Mouse (Mus musculus): ENCODE measurements around the gene Csf3r. TPM values are rescaled to one million over a fixed set of nuclear protein-coding genes. Genes with fewer than 3 reads are reported as not detected.
A peak's percentile ranks its signal among the peaks of the same experiment; 100 is the strongest.
"Not testable (repeated sequence)": the region's sequence is repeated elsewhere in the genome, so short reads cannot be mapped to it uniquely, and the experiment has no call there.

Gene Csf3r
- polyA plus RNA-seq (2012; rRNA removed) = 2.0 and 4.2 TPM in 2 replicates

DNA sequence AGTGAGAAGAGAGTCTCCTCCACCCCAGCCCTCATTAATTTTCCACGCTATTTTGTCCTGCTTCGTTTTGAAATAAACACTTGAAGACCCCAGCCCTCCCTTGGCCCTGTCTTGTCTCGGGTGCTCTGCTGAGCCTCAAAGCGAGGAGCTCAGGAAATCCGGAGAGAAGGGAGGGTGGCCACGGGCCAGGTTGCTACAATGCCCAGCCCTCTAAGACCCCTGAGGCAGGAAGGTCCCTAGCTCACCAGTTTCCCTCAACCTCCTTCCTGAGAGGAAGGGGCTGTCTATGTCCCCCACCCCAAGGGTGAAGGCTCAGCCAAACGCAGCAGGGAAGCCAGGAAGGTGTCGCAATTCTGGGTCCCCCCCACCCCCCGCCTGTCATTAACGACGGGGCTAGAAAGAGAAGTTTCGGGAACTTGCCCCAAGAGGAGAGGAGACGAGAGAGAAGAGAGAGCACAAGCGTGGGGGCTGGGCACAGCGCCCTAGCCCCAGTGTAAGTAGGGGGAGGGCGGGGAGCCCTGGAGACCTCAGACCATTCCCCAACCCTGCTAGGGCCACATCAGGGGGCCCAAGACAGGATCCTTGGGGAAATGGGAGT is at the start of gene Csf3r:
Csf3r (plus strand) TSS at position 248 of the 598 bp plus-strand sequence.
- no peak for DNase-seq (ENCODE audit: low read depth, low spot score)
- 46% methylated on average over 16 of the region's 16 CpGs for WGBS

DNA sequence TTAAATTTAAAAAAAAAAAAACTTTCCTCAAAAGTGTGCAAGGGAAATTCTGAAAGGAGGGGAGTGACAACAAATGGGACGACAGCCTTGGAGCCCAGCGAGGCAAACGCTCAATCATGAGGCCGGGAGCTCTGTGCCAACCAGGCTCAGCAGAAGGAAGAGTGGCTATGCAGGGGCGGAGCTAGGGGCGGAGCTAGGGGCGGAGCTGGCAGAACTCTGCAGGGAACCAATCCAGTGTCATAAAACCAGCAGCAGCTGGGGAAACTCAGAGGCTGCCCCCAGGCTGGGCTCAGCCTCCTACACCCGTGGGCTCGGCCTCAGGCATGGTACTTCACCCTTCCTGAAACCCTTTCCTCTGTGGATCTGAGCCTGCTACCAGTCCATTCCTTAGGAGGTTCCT is 46.6 kb upstream of the Csf3r start:
- 51% methylated on average over 9 of the region's 9 CpGs for WGBS
- DNase-seq (ENCODE audit: low read depth, low spot score) = no peak

DNA sequence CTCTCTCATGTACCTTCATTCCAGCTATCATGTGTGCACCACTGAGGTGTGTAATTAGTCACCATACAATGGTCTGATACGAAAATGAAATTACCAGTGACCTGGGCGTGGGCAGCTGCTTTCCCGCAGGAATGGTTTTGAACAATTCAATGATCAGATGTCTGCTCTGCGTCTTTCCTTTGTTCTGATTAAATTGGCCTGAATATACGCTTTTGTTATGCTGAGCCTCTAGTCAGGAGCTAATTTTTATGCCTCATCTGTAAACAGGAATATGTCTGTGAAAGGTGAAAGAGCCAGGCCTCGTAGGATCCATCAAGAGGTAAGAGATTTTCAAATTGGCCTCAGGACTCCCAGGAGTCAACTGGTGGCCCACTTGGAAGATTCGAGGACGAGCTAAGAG is 41.1 kb upstream of the Csf3r start:
- WGBS = 78% methylated on average over 8 of the region's 8 CpGs
- DNase-seq (ENCODE audit: low read depth, low spot score) = no peak

DNA sequence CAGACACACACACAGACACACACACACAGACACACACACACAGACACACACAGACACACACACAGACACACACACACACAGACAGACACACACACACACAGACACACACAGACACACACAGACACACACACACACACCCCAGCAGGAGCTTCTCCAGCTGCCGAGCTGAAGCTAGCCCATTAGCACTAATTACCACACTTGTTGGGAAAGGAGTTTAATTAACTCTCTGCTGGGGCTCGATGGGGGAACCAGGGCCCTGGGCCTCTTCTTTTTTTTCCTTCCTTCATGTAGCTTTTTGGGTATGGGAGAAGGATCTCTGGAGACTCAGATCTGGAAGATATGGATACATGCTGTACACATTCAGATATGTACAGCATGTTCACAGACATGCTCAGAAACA is 38.6 kb upstream of the Csf3r start:
- WGBS = 42% methylated on average over 2 of the region's 2 CpGs
- not testable (repeated sequence) for DNase-seq (ENCODE audit: low read depth, low spot score)

DNA sequence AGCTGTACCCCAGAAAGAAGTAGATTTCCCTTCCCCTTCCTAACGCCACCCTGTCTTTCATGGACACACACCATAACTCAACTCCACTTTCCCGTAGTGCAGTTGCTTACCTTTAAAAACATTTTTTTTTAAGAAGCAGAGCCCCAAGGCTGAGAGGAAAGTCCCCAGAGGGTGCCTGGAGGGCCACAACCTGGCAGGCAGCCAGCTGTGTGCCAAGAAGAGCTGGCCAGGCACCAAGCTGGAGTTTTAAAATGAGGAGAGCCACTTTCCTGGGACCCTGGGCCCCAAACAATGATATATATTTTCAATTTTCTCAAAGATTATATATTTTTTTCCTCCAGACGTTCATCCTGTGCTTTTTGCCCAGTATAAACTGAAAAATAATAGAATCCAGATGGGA is 37.3 kb upstream of the Csf3r start:
- DNase-seq (ENCODE audit: low read depth, low spot score) = no peak
- 60% methylated on average over 3 of the region's 3 CpGs for WGBS

DNA sequence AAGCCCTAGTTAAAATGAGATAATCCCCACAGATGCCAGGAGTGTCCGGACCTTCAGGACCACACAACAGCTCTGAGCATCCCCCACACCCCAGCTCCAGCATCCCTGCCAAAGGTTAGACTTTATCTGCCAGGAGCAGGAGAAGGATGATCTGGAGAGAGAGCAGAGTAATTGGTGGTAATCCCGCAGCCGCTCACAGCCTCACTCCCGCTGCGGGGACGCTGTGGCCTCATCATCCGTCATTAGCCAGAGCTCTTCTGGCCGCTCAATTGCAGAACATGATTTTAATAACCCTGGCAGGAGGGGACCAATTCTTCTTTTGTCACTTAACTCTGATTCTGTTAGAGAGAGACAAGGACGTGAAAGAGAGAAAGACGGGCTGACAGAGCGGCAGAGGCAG is 35.3 kb upstream of the Csf3r start:
- DNase-seq (ENCODE audit: low read depth, low spot score) = no peak
- WGBS = 64% methylated on average over 11 of the region's 11 CpGs

DNA sequence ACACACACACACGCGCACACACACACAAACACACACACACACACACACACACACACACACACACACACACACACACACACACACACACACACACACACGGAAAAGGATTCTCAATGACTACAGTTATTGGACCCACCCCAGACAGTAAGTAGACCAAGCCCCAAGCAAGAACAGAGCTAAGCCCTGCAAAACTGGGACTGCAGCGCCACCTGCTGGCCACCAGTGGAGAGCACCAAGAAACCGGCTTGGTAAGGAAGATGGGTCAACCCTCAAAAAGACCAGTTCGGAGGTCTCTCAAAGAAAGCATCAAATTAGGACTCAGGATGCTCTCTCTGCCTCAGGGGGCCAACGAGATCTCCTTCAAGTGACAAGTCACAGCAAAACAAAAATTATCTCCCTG is 34.2 kb upstream of the Csf3r start:
- DNase-seq (ENCODE audit: low read depth, low spot score) = no peak
- WGBS = 26% methylated on average over 7 of the region's 7 CpGs

DNA sequence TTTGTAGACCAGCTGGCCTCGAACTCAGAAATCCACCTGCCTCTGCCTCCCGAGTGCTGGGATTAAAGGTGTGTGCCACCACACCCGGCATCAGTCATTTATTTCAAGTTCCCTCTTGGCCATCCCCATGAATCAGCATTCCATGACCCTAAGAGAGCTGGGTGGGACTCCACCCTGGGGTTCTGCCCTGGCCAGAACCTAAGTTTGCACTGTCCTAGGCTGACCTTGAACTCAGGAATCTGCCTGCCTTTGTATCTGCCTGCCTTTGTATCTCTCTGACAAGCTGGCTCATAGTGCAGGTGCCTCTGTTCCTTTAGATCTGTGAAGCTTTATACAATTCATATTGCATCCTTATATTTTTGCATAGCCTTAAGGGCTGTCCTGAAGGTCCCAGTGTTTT is 32.1 kb upstream of the Csf3r start:
- no peak for DNase-seq (ENCODE audit: low read depth, low spot score)
- 59% methylated on average over 3 of the region's 3 CpGs for WGBS

DNA sequence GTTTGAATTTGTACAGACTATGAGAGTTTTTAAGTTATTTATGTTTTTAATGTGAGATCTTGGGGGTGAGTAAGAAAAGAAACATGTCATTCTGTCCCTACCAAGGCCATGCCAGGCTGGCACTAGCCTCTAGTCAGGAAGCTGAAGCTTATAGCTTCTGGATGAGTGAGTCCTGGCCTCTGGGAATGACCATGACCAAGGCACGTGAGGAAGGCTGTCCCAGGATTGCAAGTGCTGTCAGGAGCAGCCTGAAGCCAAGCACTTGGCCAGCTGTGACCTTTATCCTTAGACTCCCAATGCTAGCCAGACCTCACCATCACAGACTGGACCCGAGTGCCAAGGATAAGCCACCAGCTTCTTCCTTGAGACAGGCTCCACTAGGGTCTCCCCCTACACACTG is 31.4 kb upstream of the Csf3r start:
- WGBS = 30% methylated on average over 2 of the region's 2 CpGs
- no peak for DNase-seq (ENCODE audit: low read depth, low spot score)

DNA sequence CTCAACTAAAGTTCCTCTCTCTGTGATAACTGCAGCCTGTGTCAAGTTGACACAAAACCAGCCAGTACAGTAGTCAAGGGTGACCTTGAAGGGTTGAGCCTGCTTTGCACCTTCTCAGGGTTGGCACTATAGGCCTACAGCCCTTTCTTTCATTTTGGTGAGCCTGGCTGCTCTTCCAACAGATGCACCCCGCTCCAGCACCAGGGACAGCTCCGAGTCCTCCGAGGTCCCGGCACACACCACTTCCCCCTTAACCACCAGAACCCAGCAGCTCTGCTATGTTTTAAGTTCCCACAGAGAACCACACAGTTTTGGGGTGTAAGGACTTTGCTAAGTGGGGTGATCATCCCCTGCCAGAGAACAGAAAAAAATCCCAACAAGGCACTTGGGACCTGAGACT is 27.8 kb upstream of the Csf3r start:
- 11% methylated on average over 4 of the region's 4 CpGs for WGBS
- no peak for DNase-seq (ENCODE audit: low read depth, low spot score)

DNA sequence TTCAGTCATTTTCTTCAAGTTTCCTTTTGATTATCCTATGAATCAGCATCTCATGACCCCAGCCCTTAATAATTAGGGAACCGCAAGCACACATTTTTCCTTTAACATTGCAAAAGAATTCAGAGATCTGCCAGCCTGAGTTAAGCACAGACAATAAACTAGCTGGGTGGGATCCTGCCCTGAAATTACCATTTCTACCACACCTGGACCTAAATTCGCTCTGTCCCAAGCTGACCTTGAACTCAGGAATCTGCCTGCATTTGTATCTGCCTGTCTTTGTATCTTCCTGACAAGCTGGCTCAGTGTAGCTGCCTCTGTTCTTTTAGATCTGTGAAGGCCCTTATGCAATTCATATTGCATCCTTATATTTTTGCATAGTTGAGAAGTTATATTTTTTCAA is 26.5 kb upstream of the Csf3r start:
- no peak for DNase-seq (ENCODE audit: low read depth, low spot score)
- WGBS = 87% methylated on average over 2 of the region's 2 CpGs

DNA sequence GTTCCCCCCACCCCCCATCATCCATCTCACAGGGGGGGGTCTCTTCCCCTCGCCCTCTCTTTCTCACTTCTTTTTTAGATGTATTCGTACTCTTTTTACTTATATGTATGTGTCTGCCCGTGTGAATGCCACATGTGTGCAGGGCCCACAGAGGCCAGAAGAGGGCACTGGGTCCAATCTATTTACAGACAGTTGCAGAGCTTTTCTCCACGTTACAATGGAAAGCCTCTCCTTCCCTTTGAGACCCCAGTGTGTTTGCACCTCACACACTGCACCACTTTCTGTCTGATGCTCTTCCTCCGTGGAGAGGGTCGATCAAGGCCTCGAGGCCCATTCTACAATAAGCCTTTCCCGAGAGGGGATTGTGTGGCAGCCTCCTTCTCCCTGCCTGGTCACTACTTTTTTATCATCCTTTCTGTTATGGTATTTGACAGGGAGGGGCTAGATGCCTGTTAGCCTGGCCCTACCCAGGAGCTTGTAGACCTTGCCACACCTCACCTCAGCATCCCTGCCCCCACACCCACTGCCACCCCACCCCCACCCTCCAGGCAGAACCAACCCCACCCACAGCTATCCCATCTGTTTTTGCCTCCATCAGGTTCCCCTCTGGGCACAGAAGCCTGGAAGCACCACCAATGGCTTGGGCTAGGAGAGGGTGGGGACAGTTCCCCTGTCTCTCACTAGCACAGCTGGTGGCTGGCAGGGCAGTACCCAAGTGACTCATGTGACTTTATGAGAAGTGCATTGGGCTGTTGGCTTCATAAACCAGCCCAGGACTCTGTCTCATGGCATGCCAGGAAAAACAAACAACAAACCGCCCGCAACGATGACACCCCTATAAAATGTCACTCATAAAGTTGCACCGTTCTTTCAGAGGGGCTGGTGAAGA is 22.8 kb upstream of the Csf3r start:
- peak; percentile 7 for DNase-seq (ENCODE audit: low read depth, low spot score)
- WGBS = 51% methylated on average over 12 of the region's 12 CpGs

DNA sequence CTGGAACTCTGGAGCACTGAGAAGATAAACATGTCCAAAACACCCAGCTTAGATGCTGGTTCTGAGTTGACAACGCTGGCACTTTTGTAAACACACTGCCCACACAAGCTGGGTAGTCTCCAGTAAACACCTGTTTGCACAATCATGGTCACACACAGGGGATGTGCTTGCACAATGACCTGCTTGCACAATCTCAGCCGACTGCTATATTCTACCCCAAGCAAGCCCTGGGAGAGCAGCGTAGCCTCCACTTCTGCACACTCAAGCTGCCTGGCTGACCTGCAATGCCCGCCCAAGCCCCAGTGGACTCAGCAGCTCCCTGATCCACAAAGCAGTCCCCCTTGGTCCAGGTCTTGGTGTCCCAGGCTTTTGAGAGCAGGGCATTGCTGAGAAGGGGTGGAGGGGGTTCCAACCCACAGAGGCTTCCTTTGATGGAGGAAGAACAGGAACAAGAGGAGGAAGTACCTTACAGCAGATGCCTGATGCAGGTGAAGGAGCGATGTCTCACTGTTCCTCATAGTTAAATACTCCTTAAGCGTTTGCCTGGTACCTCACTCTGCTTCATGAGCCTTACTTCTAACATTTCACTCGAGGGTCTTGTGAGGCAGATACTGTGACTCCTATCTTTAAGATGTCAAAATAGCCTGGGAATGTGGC is 6.5 kb upstream of the Csf3r start:
- DNase-seq (ENCODE audit: low read depth, low spot score) = no peak
- 67% methylated on average over 7 of the region's 7 CpGs for WGBS

DNA sequence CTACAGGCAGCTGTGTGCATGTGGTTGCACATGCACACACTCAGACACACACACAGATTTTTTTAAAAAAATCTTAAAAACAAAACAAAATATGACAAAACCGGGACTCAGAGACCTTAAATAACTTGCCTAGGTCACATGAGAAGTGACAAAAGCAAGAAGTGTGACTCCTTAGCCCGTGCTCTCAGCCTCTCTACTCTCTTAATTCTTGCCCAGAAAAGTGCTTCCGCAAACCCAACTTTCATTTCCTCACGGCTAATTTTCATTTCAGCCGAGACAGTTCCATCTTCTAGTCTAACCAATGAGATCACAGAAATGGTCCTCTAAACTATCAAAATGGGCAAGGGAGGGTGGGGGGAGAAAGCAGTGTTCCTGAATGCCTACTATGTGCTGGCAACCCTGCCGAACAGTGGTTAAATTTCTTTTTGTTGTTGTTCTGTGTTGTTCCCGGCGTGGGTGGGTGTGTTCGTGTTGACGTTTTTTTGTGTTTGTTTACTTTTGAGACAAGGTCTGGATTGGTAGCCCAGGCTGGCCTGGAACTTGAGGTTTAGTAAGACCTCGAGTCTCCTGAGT is 5.3 kb upstream of the Csf3r start:
- DNase-seq (ENCODE audit: low read depth, low spot score) = no peak
- 65% methylated on average over 11 of the region's 11 CpGs for WGBS

DNA sequence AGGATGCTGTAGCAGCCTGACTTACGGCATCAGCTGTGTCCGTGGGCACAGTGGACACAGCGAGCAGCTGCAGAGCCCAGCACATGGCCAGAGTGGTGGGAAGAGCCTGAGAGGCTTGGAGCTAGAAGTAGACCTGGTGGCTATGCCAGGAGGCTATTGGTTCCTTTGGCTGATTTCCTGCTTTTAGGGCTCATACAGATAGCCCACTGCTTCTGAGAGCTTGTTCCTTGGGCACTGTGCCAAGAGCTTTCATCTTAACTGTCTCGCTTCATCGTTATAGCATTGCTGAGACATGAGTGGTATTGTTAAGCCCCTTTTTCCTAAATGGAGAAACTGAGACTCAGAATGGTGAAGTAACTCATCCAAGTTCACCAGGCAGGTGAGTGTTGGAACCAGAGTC is 1.5 kb downstream of the Csf3r start:
- DNase-seq (ENCODE audit: low read depth, low spot score) = no peak
- 83% methylated on average over 5 of the region's 5 CpGs for WGBS

DNA sequence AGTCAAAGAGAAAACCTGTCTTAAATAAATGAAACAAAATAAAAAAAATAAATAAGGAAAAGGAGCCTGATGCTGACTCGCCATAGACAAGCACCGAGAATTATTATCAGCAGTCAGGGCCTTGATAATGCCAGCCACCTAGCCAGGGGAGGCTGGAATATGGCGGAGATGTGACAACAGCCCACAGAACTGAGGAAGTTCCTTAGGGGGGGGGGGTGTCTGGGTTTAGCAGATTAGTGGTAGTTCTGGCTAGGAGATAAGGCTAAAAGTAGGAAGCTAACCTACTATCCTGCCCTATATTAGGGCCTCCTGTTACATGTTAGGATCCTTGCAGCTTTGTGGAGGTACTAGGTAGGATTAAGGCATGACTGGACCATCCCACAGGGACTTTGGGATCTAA is 3.6 kb downstream of the Csf3r start:
- 90% methylated on average over 3 of the region's 3 CpGs for WGBS
- no peak for DNase-seq (ENCODE audit: low read depth, low spot score)

DNA sequence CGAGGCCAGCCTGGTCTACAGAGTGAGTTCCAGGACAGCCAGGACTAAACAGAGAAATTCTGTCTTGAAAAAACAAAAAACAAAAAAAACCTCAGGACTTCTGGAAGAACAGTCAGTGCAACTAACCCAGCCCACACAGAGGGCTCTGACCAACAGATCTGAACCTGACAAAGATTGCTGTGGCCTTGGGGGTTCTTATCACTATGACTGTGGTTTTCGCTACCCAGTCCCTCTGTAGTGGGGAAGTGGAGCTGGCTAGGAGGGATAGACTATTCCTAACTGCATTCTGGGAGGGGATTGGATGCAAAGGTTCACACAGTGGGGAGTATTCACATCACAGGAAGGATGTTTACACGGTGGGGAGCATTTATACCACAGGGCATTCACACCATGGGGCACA is 4.7 kb downstream of the Csf3r start:
- 56% methylated on average over 3 of the region's 3 CpGs for WGBS

DNA sequence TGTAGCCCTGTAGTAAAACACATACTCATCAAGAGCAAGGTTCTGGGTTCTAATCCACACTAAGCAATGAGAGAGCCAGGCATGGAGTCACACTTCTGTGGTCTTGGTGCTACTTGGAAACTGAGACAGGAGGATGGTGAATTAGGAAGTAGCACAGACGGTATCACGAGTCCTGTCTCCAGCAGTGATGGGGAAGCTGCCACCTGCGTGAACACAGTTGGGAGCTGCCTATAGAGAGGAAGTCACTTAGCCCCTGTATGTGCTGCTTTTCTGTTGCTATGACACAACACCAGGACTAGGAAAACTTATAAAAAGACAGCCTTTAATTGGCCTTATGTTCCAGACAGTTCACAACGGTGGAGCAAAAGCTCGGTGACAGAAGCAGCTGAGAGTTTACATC is 6.4 kb downstream of the Csf3r start:
- WGBS = 75% methylated on average over 5 of the region's 5 CpGs
- DNase-seq (ENCODE audit: low read depth, low spot score) = no peak

More for the DNA sequence above, 4.7 kb downstream of the Csf3r start:
- no peak for DNase-seq (ENCODE audit: low read depth, low spot score)

DNA sequence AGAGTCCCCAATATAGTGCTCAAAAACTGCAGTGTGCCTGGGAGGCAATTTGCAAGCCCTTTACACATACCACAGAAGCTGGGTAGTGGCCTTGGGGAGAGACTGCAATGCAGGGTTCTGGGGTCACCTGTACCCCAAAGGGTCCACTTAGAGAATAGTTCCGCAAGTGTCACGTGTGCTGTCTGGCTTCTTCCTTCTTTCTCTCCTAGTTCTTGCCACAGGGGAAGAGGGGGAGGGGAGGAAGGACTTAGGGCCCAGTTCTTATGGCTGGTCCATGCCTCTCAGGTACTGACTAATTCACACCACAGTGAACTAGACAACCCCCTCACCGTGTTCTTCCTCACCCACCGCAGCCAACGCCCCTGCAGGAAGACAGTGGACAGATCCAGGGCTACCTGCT is 11.1 kb downstream of the Csf3r start:
- no peak for DNase-seq (ENCODE audit: low read depth, low spot score)
- WGBS = 82% methylated on average over 5 of the region's 5 CpGs

DNA sequence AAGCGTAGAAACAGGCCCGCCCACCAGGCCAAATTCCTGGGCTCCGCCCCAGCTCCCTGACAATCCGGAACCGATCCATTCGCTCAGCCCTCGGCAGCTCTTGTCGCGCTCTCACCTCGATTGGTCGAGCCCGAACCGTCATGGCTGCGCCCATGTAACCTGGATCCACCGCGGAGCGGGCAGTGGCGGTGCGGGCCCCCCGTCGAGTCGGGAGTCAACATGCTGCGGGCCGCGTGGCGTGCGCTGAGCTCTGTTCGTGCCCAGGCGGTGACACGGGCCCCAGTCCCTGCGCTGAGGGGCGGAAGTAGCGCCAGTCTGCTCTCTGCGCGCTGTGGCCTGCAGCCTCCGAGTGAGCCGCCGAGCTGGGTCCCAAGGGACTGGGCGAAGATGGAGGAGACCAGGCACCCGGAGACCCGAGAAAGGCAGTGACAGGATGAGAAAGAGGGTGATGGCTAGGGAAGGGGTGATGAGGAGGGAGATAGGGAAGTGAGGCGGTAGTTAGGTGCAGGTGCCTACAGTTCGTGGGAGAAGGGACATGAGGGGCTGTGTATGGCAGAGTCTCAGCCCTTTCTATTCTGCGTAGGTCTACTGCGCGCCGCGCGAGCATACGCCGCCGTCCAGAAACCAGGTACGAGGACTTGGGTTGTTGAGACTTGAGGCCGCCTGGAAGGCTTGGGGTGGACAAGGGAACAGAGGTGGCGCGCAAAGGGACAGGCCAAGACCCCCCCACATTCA is 22.7 kb downstream of the Csf3r start, which contains the start of gene Mrps15:
Mrps15 (plus strand) TSS at position 75 of the 735 bp plus-strand sequence.
- peak; percentile 77 for DNase-seq (ENCODE audit: low read depth, low spot score)
- under 1% methylated on average over 56 of the region's 56 CpGs for WGBS

Measured in large intestine, adult 2 months (tissue).